Mouse (Mus musculus) hindbrain, embryonic 16.5 days (tissue): ENCODE results near the gene Nsmf. TPM values are rescaled to one million over a fixed set of nuclear protein-coding genes. Genes with fewer than 3 reads are reported as not detected.

ENCODE experiments used
- microRNA-seq: library from miRNA; unstranded; fragments of <30 nt; microRNA quantifications from one replicate; pipeline ENCODE4, GENCODE M21; 2017
- polyA plus RNA-seq: library from polyadenylated mRNA; unstranded; fragments of >200 nt; fragmentation: Nextera tagmentation; extraction: Ambion mirVana; gene quantifications from 2 replicates; pipeline ENCODE4 v1.2.1, GENCODE M21; 2015

Gene Nsmf
- polyA plus RNA-seq, 1 experiment from 2014 or later, result 174 TPM

Small RNAs within 50 kb of the gene (microRNA-seq; reads per million reads assigned to microRNA genes)
- gene Gm24328 (not detected), gene Mir7664 (0.62 reads per million)

Other genes starting within 250 kb of the Nsmf start
- gene Ehmt1, start 134.7 kb upstream of the Nsmf start, polyA plus RNA-seq, result 71.2 and 82.0 TPM in 2 replicates
- 45.8 and 46.8 TPM in 2 replicates for gene Arrdc1, start 119.1 kb upstream of the Nsmf start, polyA plus RNA-seq
- 5.4 and 14.6 TPM in 2 replicates for gene Zmynd19, start 104.6 kb upstream of the Nsmf start, polyA plus RNA-seq
- 36.5 and 39.0 TPM in 2 replicates for gene Dph7, start 92.0 kb upstream of the Nsmf start, polyA plus RNA-seq
- 159 and 182 TPM in 2 replicates for gene Mrpl41, start 79.3 kb upstream of the Nsmf start, polyA plus RNA-seq
- 2.2 and 3.4 TPM in 2 replicates for gene Pnpla7, start 78.3 kb upstream of the Nsmf start, polyA plus RNA-seq
- not detected in 2 replicates for gene Entpd8, start 25.9 kb downstream of the Nsmf start, polyA plus RNA-seq
- gene Noxa1, start 40.8 kb downstream of the Nsmf start, polyA plus RNA-seq, result not detected in 2 replicates
- 13.6 and 16.3 TPM in 2 replicates for gene Nrarp, start 126.4 kb downstream of the Nsmf start, polyA plus RNA-seq
- 2.1 and 2.3 TPM in 2 replicates for gene Tor4a, start 142.5 kb downstream of the Nsmf start, polyA plus RNA-seq
- gene Nelfb, start 157.1 kb downstream of the Nsmf start, polyA plus RNA-seq, result 105 and 112 TPM in 2 replicates
- not detected in 2 replicates for gene Stpg3, start 160.3 kb downstream of the Nsmf start, polyA plus RNA-seq
- gene Fam166a, start 164.4 kb downstream of the Nsmf start, polyA plus RNA-seq, result 0.39 and 1.0 TPM in 2 replicates
- gene Tubb4b, start 170.3 kb downstream of the Nsmf start, polyA plus RNA-seq, result 486 and 553 TPM in 2 replicates
- gene Slc34a3, start 180.0 kb downstream of the Nsmf start, polyA plus RNA-seq, result not detected in 2 replicates
- not detected in 2 replicates for gene Rnf224, start 182.4 kb downstream of the Nsmf start, polyA plus RNA-seq
- 166 and 207 TPM in 2 replicates for gene Rnf208, start 187.9 kb downstream of the Nsmf start, polyA plus RNA-seq
- gene Cysrt1, start 188.1 kb downstream of the Nsmf start, polyA plus RNA-seq, result 0.24 TPM in 1 of 2 replicates, not detected in the other
- 4.2 and 5.1 TPM in 2 replicates for gene AL732309.1, start 192.5 kb downstream of the Nsmf start, polyA plus RNA-seq
- 15.8 and 16.6 TPM in 2 replicates for gene Tmem203, start 201.1 kb downstream of the Nsmf start, polyA plus RNA-seq
- 20.3 TPM in 2 replicates for gene Tprn, start 208.3 kb downstream of the Nsmf start, polyA plus RNA-seq
- gene Ssna1, start 218.1 kb downstream of the Nsmf start, polyA plus RNA-seq, result 181 and 183 TPM in 2 replicates
- 137 and 147 TPM in 2 replicates for gene Anapc2, start 218.1 kb downstream of the Nsmf start, polyA plus RNA-seq
- not detected in 2 replicates for gene Tmem210, start 233.8 kb downstream of the Nsmf start, polyA plus RNA-seq
- 0.12 and 0.13 TPM in 2 replicates for gene Lrrc26, start 235.6 kb downstream of the Nsmf start, polyA plus RNA-seq